Mouse (Mus musculus) brain, embryonic 14.5 days (tissue): ENCODE results near the gene Il5ra.

Source experiments
- CTCF ChIP-seq: fragments of 200-500 bp; IDR thresholded peaks from 2 replicates; pipeline ENCODE4 v1.5.1; 2012; ENCODE audit warnings: inconsistent platforms, mild to moderate bottlenecking, moderate library complexity, borderline replicate concordance; ENCODE audit not compliant: insufficient read depth, insufficient read length; ENCODE audit errors: extremely low read depth
- POLR2A ChIP-seq: fragments of 200-500 bp; IDR thresholded peaks from 2 replicates; pipeline ENCODE4 v1.6.1; 2012; ENCODE audit warnings: mild to moderate bottlenecking, inconsistent platforms, borderline replicate concordance; ENCODE audit not compliant: poor library complexity, insufficient read depth, insufficient read length, severe bottlenecking; ENCODE audit errors: extremely low read depth

DNA sequence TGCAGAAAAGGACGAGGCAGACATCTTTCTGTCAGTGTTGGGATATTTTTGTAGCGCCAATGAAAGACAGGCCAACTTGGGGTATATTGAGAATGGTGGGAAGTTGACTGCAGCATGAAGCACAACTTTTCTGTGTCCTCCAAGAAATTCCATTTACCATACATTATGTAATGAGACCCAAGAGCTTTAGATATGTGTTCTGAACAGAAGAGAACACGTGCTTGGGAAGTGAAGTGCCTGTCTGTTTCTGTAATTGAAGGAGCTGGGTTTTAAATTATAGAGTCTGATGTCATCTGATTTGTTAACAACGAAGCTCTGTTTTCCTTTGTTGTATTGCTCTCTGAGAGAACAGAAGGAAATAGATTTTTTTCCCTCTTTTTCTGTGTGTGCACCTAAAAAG, 21.2 kb upstream of the Il5ra start:
- TF ChIP-seq CTCF: no peak
- no peak for TF ChIP-seq POLR2A
